Mouse (Mus musculus) ES-Bruce4 (cell line): ENCODE measurements around the gene Nprl3.

Source experiments
- CTCF ChIP-seq: IDR thresholded peaks from one replicate; pipeline ENCODE4 v1.8.1; 2011; ENCODE audit warnings: low read depth, low read length
- EP300 ChIP-seq: IDR thresholded peaks from 2 replicates; pipeline ENCODE4 v1.6.1; 2011; ENCODE audit warnings: low read depth, low read length; ENCODE audit not compliant: insufficient read depth
- POLR2A ChIP-seq: IDR thresholded peaks from one replicate; pipeline ENCODE4 v1.8.1; 2011; ENCODE audit warnings: low read length; ENCODE audit not compliant: insufficient read depth

DNA sequence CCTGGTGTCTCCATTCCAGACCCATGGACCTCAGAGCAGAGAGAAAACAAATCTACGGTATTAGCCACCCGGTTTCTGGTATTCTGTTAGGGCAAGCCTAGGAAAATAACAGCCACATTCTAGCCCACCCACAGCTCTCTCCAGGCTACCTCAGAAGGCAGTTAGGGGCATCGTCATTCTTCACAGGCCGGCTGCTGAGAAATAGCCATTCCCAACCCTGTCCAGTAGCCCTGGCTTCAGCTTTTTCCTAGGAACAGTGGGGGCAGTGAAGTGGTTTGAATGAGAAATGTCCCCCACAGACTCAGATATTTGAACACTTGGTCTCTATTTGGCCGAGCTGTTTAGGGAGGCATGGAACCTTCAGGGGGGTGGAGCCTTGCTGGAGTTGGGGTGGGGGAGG lies 78.1 kb downstream of the Nprl3 start:
- TF ChIP-seq CTCF (no peak), POLR2A (no peak), EP300 (no peak)
